Mouse (Mus musculus): ENCODE measurements at regions not wholly inside any gene's neighbourhood (a gene's known extent, or its start where the extent isn't known, plus 50 kb on each side); places are given as distances from the start of the nearest gene placed in this dataset.

DNA sequence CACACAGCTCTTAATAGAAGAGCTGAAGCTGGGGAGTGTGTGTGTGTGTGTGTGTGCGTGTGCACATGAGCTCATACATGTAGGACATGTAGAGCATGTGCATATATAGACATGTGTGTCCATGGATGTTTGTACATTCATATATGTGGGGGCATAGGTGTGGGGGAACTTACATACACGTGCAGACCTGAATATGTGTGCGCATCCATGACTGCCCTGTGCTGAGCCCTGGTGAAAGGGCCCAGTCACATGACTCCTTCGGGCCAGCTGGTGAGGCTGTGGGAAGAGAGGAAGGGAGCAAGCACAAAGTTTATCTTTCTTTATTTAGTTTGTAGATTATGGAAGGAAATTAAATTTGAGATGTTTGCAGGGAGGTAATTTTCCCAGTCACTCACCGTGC is 378.3 kb downstream of the Ptpru start:
- DNase-seq (ENCODE audit: extremely low read depth, insufficient read length, low spot score) = no peak

- no peak for DNase-seq (ENCODE audit: extremely low read depth, insufficient read length, low spot score)
Measured at GRCm38 (mm10) chr4:131461312-131461711, 376.8 kb downstream of the Ptpru start.

GRCm38 (mm10) chr4:131461728-131462127 is 376.4 kb downstream of the Ptpru start:
- DNase-seq (ENCODE audit: extremely low read depth, insufficient read length, low spot score) = no peak

GRCm38 (mm10) chr4:131475023-131475422 is 363.1 kb downstream of the Ptpru start:
- DNase-seq (ENCODE audit: extremely low read depth, insufficient read length, low spot score) = no peak

DNA sequence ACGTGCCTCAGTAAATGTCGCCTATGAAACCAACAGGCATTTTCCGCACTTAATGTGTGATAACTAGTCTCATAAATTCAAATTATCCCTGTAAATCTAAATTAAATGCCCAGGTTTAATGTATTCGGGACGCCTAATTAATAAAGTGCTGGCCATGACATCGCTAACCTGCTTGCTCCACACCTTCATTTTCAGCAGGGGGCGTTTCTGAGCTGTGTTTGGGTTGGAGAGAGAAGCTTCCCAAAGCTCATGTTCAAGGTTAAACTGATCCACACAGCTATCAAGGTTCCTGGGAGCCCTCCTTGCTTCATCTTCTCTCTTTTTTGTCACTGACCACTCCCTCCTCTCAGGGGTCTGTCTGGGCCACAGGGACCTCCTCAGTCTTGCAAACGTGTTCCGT is 359.2 kb downstream of the Ptpru start:
- DNase-seq (ENCODE audit: extremely low read depth, insufficient read length, low spot score) = no peak

DNA sequence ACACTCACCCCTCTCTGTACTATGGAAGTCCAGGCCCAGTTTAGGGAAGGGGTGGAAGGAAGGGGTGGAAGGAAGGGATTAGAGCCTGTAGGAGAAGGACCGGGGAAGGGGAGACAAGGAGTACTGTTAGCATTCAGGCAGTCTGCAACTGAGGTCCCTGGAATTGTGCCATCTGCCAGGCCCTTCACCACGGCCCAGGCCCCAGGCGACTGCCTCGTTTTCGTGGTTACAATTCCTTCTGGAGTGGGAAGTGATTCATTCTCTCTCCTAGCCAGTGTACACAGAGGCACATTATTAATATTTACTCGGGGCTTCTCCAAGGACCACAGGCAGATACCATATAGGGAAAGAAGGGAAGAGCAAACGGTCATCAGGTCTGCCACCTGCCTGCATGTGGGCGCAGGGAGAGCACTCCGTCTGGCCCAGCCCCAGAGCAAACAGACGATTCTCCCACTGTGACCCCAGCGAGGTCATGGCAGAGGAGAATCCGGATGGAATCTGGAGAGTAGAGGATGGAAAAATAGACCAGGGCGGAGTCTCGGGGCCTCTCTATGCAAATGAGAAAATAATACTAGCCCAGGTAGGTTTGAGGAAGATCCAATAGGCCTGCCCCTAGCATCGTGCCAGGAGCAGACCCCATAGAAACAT is 354.0 kb downstream of the Ptpru start:
- peak; percentile 14 for DNase-seq (ENCODE audit: extremely low read depth, insufficient read length, low spot score)

GRCm38 (mm10) chr4:131484607-131485111 is 353.4 kb downstream of the Ptpru start:
- no peak for DNase-seq (ENCODE audit: extremely low read depth, insufficient read length, low spot score)

DNA sequence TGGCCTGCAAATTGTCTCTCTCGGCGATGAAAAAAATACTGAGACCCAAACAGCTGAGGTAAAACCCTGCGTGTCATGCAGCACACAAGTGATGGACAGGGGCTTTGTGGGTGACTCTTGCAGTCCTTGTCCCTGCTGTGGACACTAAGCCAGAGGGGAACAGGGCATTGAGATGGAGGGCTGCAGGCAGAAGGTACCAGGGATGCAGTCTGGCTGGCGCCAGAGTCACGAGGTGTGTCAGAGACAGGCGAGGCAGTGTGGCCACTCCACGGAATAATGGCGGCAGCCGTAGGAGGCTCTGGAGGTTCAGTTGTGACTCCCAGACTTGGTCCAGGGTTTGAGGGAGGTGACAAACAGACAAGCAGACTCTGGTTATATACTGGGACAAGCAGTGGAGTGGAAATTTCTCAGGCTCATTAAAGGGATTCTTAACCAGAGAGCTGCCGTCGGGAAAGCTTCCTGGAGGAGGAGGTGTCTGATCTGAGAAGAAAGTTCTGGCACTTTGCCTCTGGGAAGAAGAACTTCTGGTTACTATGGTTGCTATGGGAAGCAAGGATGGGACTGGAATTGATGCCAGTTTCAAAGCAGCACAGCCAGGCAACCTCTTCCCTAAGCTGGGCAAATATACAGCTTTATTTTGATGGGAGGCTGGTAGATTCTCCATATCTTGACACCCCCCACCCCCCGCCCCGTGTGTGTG is 352.8 kb downstream of the Ptpru start:
- DNase-seq (ENCODE audit: extremely low read depth, insufficient read length, low spot score) = no peak

DNA sequence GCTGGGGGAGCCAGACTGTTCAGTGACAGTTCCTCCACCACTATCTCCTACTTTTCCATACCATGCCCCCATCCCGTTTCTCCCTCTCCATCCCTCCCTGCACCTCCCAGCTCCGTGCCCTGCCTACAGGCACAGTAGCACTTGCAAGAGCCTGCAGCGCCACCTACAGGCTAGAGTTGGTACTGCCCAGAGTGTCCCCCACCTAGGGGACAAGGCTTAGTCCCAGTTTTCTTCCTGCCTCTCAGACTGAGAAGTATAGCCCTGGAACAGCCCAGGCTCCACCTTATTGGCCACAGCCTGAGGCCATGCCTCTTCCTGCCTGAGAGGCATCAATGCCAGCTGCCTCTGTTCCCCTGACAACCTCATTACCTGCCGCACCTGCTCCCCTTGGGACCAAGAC is 351.3 kb downstream of the Ptpru start:
- DNase-seq (ENCODE audit: extremely low read depth, insufficient read length, low spot score) = no peak

DNA sequence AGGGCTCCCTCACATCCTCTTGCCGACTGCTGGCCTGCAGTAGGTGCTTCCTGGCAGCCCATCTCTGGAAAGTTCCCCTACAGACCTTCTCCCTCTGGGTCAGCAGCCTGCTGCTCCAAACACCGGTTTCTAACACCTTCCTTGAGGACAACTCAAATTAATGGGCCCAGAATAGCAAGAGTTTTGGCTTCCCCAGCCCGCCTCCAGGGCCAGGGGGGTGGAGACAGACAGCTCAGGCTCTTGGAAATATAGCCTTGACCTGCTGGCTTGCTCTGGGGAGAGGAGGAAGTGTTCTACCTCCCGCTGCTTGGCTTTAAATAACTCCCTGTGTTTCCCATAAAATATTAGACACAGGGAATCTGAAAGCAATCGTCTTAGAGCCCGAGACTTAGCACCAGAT is 349.8 kb downstream of the Ptpru start:
- DNase-seq (ENCODE audit: extremely low read depth, insufficient read length, low spot score) = no peak

DNA sequence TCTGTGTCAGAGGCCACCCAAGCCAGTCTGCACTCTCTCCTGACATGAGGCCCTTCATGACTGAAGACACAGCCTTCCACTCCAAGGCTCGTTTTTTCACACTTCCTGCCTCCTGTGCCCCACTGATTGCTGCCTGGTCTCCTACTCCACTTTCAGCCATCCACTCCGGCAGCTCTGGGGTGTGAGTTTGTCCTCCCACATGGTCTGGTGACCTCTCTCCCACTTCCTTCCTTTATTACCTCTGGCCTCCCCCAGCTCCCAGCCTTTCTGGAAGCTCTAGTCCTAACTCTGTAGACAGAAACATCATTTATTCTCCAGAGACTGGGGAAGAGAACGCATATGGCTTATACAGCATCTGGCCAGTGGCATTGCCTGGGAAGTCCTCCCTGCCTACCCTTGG is 349.0 kb downstream of the Ptpru start:
- no peak for DNase-seq (ENCODE audit: extremely low read depth, insufficient read length, low spot score)

DNA sequence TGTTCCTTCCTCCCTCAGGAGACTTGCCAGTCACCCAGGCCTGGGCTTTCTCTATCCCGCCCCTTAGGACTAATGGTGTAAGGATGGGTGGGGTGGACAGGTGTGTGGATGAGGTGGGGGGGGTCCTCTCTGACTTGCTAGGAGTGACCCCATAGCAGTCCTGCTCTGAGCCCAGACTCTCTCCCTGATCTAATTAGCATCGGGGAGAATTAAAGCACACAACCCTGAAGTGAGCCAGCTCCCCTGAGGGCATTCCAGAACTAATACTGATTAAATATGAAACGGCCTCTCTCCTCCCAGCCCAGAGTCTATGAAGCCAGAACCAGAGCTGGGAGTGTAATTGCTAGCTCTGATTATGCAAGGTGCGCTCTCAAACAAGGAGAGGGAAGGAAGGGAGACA is 346.1 kb downstream of the Ptpru start:
- no peak for DNase-seq (ENCODE audit: extremely low read depth, insufficient read length, low spot score)

GRCm38 (mm10) chr4:131493726-131494125 is 344.4 kb downstream of the Ptpru start:
- no peak for DNase-seq (ENCODE audit: extremely low read depth, insufficient read length, low spot score)

GRCm38 (mm10) chr4:131496900-131497299 is 341.2 kb downstream of the Ptpru start:
- DNase-seq (ENCODE audit: extremely low read depth, insufficient read length, low spot score) = no peak

DNA sequence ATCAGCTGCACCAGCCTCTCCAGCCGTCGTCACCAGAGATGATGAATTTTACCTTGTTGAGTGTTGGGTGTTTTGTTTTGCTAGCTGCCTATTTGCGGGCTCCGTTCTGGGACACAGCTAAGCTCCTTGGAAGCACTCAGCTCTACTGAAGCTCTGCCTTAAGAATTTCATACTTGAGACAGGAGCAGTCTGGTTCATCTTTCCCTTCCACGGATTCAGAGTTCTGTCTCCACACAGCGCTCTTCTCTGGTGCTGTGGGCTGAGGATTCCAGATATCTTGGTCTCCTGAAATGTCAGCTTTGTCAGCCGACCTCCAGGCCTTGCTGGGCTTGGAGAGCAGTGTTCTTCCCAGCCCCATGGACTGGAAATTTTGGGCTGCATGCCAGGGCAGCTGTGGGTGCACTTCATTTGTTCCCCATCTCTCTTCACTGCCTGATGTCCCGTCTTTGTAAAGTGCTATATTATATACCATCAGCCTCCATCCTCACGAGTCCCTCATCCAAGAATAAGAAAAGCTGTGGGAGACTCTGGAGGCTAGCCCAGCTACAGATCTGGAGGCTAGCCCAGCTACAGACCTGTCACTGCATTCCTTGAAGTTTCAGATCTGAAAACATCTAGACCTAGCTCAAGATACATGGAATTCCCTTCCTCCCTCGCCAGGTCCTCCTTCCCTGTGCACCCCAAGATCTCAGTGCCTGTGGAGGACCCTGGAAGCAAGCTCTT is 337.0 kb downstream of the Ptpru start:
- DNase-seq (ENCODE audit: extremely low read depth, insufficient read length, low spot score) = no peak

GRCm38 (mm10) chr4:131508154-131508553 is 329.9 kb downstream of the Ptpru start:
- no peak for DNase-seq (ENCODE audit: extremely low read depth, insufficient read length, low spot score)

- no peak for DNase-seq (ENCODE audit: extremely low read depth, insufficient read length, low spot score)
Measured at GRCm38 (mm10) chr4:131511586-131511985, 326.5 kb downstream of the Ptpru start.

GRCm38 (mm10) chr4:131512768-131513167 is 325.3 kb downstream of the Ptpru start:
- DNase-seq (ENCODE audit: extremely low read depth, insufficient read length, low spot score) = no peak

GRCm38 (mm10) chr4:131520636-131521306 is 317.3 kb downstream of the Ptpru start:
- DNase-seq (ENCODE audit: extremely low read depth, insufficient read length, low spot score) = no peak

DNA sequence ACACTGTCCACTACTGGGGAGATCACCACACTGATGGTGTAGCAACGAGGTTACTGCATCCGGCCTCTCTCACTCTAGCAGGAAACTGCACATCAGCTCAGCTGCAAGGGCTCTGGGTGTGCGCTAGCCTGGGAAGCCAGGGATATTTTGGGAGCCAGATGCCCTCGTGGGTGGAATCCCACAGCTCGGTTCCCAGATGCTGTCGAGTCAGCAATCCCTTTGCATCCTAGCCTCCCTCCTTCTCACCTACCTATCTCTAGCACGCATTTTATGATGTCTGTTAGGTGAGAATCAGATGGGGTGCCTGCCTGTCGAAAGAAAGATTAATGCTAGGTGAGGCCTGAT is 316.8 kb downstream of the Ptpru start:
- no peak for DNase-seq (ENCODE audit: extremely low read depth, insufficient read length, low spot score)

- DNase-seq (ENCODE audit: extremely low read depth, insufficient read length, low spot score) = no peak
Measured at GRCm38 (mm10) chr4:131525236-131525635, 312.9 kb downstream of the Ptpru start.
